Mouse (Mus musculus) liver, adult 2 months (tissue): Measurements from ENCODE around the gene Lhpp.
A peak's percentile ranks its signal among the peaks of the same experiment; 100 is the strongest.

Experiments used
- CTCF ChIP-seq: fragments of 200-500 bp; IDR thresholded peaks from 2 replicates; pipeline ENCODE4 v1.5.1; 2011; ENCODE audit warnings: low read depth, low read length, control low read depth
- POLR2A ChIP-seq: fragments of 200-500 bp; IDR thresholded peaks from 2 replicates; pipeline ENCODE4 v1.6.1; 2011; ENCODE audit warnings: low read length, control low read depth; ENCODE audit not compliant: insufficient read depth; ENCODE audit errors: extremely low read depth

DNA sequence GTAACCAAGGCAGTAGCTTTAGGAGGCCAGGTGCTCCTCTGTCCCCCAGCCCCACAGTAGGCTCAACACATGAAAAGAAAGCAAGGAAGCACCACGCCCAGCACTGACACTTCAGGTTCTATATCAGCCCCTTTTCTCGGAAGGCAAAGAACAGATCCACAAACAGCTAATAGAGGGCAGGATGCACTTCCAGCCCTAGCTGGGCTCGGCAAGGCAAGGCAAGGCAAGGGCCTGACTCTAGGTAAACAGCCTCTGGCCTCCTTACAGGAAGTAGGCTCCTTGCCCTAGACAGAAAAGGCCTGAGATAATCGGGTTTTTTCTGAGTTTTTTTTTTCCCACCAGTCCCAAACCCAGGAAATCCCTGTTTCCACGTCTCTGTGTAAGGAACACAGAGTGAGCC is 79.3 kb downstream of the Lhpp start:
- TF ChIP-seq POLR2A (no peak), CTCF (0 out of 2 replicates have a peak, but pooled peaks have one; percentile 13)
